Mouse (Mus musculus): ENCODE data around the gene Fmnl3. TPM values are rescaled to one million over a fixed set of nuclear protein-coding genes. Genes with fewer than 3 reads are reported as not detected.
A peak's percentile ranks its signal among the peaks of the same experiment; 100 is the strongest.

The Fmnl3 gene
- total and polyA plus RNA-seq, 3 experiments: 24.2 to 49.3 (median 28.6) TPM

- TF ChIP-seq MXI1 (IDR thresholded peaks at IDR 0.05; ENCODE audit: low read depth, low read length) (peak; percentile 81), SMC3 (IDR thresholded peaks at IDR 0.05; ENCODE audit: low read depth, low read length) (peak; percentile 50), ZC3H11A (IDR thresholded peaks at IDR 0.05; ENCODE audit: low read depth, low read length) (no peak), CTCF (conservative IDR thresholded peaks at IDR 0.05 in 1 of 2, IDR thresholded peaks at IDR 0.05 in 1 of 2; ENCODE audit: low read depth in 2 of 2, low read length in 2 of 2) (peak in 1 of 2 experiments; percentile 54; a peak in 2 of 4 replicates), USF2 (conservative IDR thresholded peaks at IDR 0.05; ENCODE audit: low read depth, low read length) (no peak; the same call in 1 of the 2 replicates), TBP (conservative IDR thresholded peaks at IDR 0.05; ENCODE audit: low read depth, low read length) (peak; percentile 97), USF1 (IDR thresholded peaks at IDR 0.05; ENCODE audit: low read depth, low read length) (no peak), KAT2A (IDR thresholded peaks at IDR 0.05; ENCODE audit: insufficient replicate concordance, low read length) (no peak), NRF1 (IDR thresholded peaks at IDR 0.05; ENCODE audit: low read depth, low read length) (peak; percentile 20; the same call in 1 of the 2 replicates)
These were observed 5.4 kb downstream of the Fmnl3 start (continued) for GRCm38 (mm10) chr15:99364921-99365320.

DNA sequence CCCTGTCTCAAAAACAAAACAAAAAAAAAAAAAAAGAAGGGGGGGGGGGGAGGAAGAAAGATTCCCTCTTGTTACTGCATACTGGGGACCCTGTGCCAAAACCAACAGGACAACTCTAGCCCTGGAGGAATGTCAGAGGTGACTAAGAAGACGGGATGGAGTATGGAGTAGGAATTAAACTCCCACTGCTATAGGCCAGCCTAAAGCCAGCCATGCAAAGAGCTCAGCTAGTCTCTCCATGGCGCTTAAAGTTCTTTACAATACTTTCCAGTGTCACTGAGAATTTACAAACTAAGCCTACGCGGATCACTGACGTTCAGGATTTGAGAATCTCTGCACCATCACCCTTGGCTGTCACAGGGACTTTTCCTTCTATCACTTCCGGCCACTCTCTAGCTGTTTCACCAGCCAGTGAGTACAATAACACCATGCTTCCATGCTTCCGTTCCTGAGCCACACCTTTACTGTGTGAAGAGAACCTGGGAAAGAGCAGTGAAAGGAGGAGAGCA is 6.2 kb downstream of the Fmnl3 start:
- H3K4me2 ChIP-seq (ENCODE audit: insufficient read depth, low read depth, poor library complexity, severe bottlenecking): peak overlapping the region; percentile 85
- H3K27ac ChIP-seq (ENCODE audit: insufficient read depth, low read depth): peak overlapping the region; percentile 93
- H3K9me3 ChIP-seq (replicated peaks; ENCODE audit: low read length): no peaks in the 10 kb centered on the region
- H3K9ac ChIP-seq (ENCODE audit: insufficient read depth, low read depth): peak overlapping the region; percentile 61
- peaks cover 66% of the 10 kb centered on the region for H3K79me2 ChIP-seq (replicated peaks; ENCODE audit: control insufficient read depth, extremely low read depth, insufficient read depth, poor library complexity, severe bottlenecking)
- peaks cover 12 to 72% of the 10 kb centered on the region in 2 experiments for H3K4me1 ChIP-seq (ENCODE audit: control insufficient read depth in 1 of 2, insufficient read depth in 2 of 2)
- TF ChIP-seq HCFC1 (IDR thresholded peaks at IDR 0.05; ENCODE audit: low read depth, low read length): no peak; the same call in 1 of the 2 replicates
- TF ChIP-seq SIN3A (IDR thresholded peaks at IDR 0.05; ENCODE audit: low read length): no peak
- 0 out of 2 replicates have a peak, but pooled peaks have one; percentile 27 for TF ChIP-seq POLR2A (IDR thresholded peaks at IDR 0.05; ENCODE audit: low read depth, low read length)
- no peak for TF ChIP-seq MAFK (IDR thresholded peaks at IDR 0.05; ENCODE audit: insufficient replicate concordance, low read length)
- TF ChIP-seq MEF2A (IDR thresholded peaks at IDR 0.05; ENCODE audit: borderline replicate concordance, low read depth, low read length): no peak
- no peak for TF ChIP-seq ZKSCAN1 (IDR thresholded peaks at IDR 0.05; ENCODE audit: borderline replicate concordance, low read depth, low read length)
- no peak for TF ChIP-seq CTCF (conservative IDR thresholded peaks at IDR 0.05 in 1 of 2, IDR thresholded peaks at IDR 0.05 in 1 of 2; ENCODE audit: low read depth in 2 of 2, low read length in 2 of 2)
- no peak for TF ChIP-seq BHLHE40 (IDR thresholded peaks at IDR 0.05; ENCODE audit: low read depth, low read length)
- TF ChIP-seq SMC3 (IDR thresholded peaks at IDR 0.05; ENCODE audit: low read depth, low read length): no peak
- peak; percentile 71 for TF ChIP-seq ZNF384 (IDR thresholded peaks at IDR 0.05; ENCODE audit: low read depth, low read length)
- TF ChIP-seq GABPA (IDR thresholded peaks at IDR 0.05; ENCODE audit: insufficient replicate concordance, low read depth, low read length): no peak
- peak; percentile 25; the same call in 1 of the 2 replicates for TF ChIP-seq TCF12 (IDR thresholded peaks at IDR 0.05; ENCODE audit: low read depth, low read length)
- no peak for TF ChIP-seq MAZ (IDR thresholded peaks at IDR 0.05; ENCODE audit: low read depth, low read length)
- 0 out of 2 replicates have a peak, but pooled peaks have one; percentile 34 for TF ChIP-seq NELFE (IDR thresholded peaks at IDR 0.05; ENCODE audit: low read depth, low read length)
- no peak for TF ChIP-seq USF1 (IDR thresholded peaks at IDR 0.05; ENCODE audit: low read depth, low read length)
- no peak for TF ChIP-seq RAD21 (IDR thresholded peaks at IDR 0.05; ENCODE audit: low read depth, low read length)
- TF ChIP-seq MAX (IDR thresholded peaks at IDR 0.05; ENCODE audit: low read length): peak; percentile 59; the same call in 1 of the 2 replicates
- TF ChIP-seq IRF4 (IDR thresholded peaks at IDR 0.05; ENCODE audit: low read depth, low read length): no peak
- no peak for TF ChIP-seq E2F4 (IDR thresholded peaks at IDR 0.05; ENCODE audit: insufficient replicate concordance, low read depth, low read length)
- no peak for TF ChIP-seq POLR2AphosphoS2 (IDR thresholded peaks at IDR 0.05; ENCODE audit: low read depth, low read length)
- no peak for TF ChIP-seq USF2 (conservative IDR thresholded peaks at IDR 0.05; ENCODE audit: low read depth, low read length)
- no peak for TF ChIP-seq PAX5 (IDR thresholded peaks at IDR 0.05; ENCODE audit: low read length)
- TF ChIP-seq ZC3H11A (IDR thresholded peaks at IDR 0.05; ENCODE audit: low read depth, low read length): no peak
- TF ChIP-seq MXI1 (IDR thresholded peaks at IDR 0.05; ENCODE audit: low read depth, low read length): no peak
- peak; percentile 41 for TF ChIP-seq ETS1 (conservative IDR thresholded peaks at IDR 0.05; ENCODE audit: low read depth, low read length)
- TF ChIP-seq EP300 (IDR thresholded peaks at IDR 0.05; ENCODE audit: low read length): peak; percentile 7; the same call in 1 of the 2 replicates
- peak; percentile 70; the same call in 1 of the 2 replicates for TF ChIP-seq TBP (conservative IDR thresholded peaks at IDR 0.05; ENCODE audit: low read depth, low read length)
- no peak for TF ChIP-seq RCOR1 (conservative IDR thresholded peaks at IDR 0.05; ENCODE audit: low read depth, low read length)
- peak; percentile 31; the same call in 1 of the 2 replicates for TF ChIP-seq MYC (IDR thresholded peaks at IDR 0.05; ENCODE audit: low read depth, low read length)
- no peak for TF ChIP-seq CHD1 (IDR thresholded peaks at IDR 0.05; ENCODE audit: low read depth, low read length)
- no peak; the same call in 1 of the 2 replicates for TF ChIP-seq ELF1 (IDR thresholded peaks at IDR 0.05; ENCODE audit: low read depth, low read length)
- peak; percentile 76 for DNase-seq (ENCODE audit: extremely low read depth)
- dilution Hi-C loops (cut with MboI; ENCODE audit: extremely low pct_ligation_motif_present, extremely low pct_unique_long_range_greater_than_20kb, low sequenced_read_pairs) (no loop called here), in situ Hi-C loops (cut with MboI; ENCODE audit: low pct_ligation_motif_present, low pct_unique_long_range_greater_than_20kb, low sequenced_read_pairs) (no loop called here)
- H3K36me3 ChIP-seq (replicated peaks in 1 of 2; ENCODE audit: control insufficient read depth in 1 of 2, insufficient read depth in 1 of 2, low read length in 1 of 2): peaks cover 0 to 15% of the 10 kb centered on the region in 2 experiments
- peak overlapping the region; percentile 35 to 53 (median 52) for H3K4me3 ChIP-seq (replicated peaks in 1 of 3; ENCODE audit: low read depth in 2 of 3, low read length in 2 of 3, poor library complexity in 1 of 3)
- no peaks in the 10 kb centered on the region for H3K27me3 ChIP-seq (replicated peaks)
